Mouse (Mus musculus) thymus, postnatal 0 days (tissue): ENCODE measurements around the gene Arhgap10. TPM values are rescaled to one million over a fixed set of nuclear protein-coding genes. Genes with fewer than 3 reads are reported as not detected.

Experiments
- DNase-seq: peaks from one replicate; pipeline ENCODE4 v3.0.0-alpha.2; 2015; ENCODE audit warnings: low spot score
- polyA plus RNA-seq: library from polyadenylated mRNA; unstranded; fragments of >200 nt; fragmentation: Nextera tagmentation; extraction: Ambion mirVana; gene quantifications from 2 replicates; pipeline ENCODE4 v1.2.1, GENCODE M21; 2015

Arhgap10 gene
- polyA plus RNA-seq, 1 experiment from 2014 or later, result 16.5 TPM

GRCm38 (mm10) chr8:77294599-77294998 is 223.2 kb downstream of the Arhgap10 start:
- no peak for DNase-seq

- DNase-seq, result peak; percentile 77
Measured at GRCm38 (mm10) chr8:77292649-77293048, 225.1 kb downstream of the Arhgap10 start.

- peak; percentile 60 for DNase-seq
Measured at GRCm38 (mm10) chr8:77292120-77292519, 225.6 kb downstream of the Arhgap10 start.

GRCm38 (mm10) chr8:77288492-77288891 is 229.3 kb downstream of the Arhgap10 start:
- DNase-seq, result no peak

- no peak for DNase-seq
Measured at GRCm38 (mm10) chr8:77288065-77288464, 229.7 kb downstream of the Arhgap10 start.

- DNase-seq, result peak; percentile 49
Measured at GRCm38 (mm10) chr8:77284473-77284872, 233.3 kb downstream of the Arhgap10 start.

- DNase-seq, result peak; percentile 65
Measured at GRCm38 (mm10) chr8:77282605-77283236, 235.0 kb downstream of the Arhgap10 start.

GRCm38 (mm10) chr8:77279977-77280376 is 237.8 kb downstream of the Arhgap10 start:
- peak; percentile 64 for DNase-seq

- no peak for DNase-seq
Measured at GRCm38 (mm10) chr8:77278246-77278645, 239.5 kb downstream of the Arhgap10 start.

GRCm38 (mm10) chr8:77276827-77277226 is 240.9 kb downstream of the Arhgap10 start:
- peak; percentile 30 for DNase-seq

GRCm38 (mm10) chr8:77275571-77275970 is 242.2 kb downstream of the Arhgap10 start:
- DNase-seq, result no peak

GRCm38 (mm10) chr8:77272136-77272535 is 245.6 kb downstream of the Arhgap10 start:
- no peak for DNase-seq

- no peak for DNase-seq
Measured at GRCm38 (mm10) chr8:77267941-77268405, 249.8 kb downstream of the Arhgap10 start.

GRCm38 (mm10) chr8:77262216-77263009 is 255.3 kb downstream of the Arhgap10 start:
- no peak for DNase-seq

GRCm38 (mm10) chr8:77261215-77261614 is 256.5 kb downstream of the Arhgap10 start:
- no peak for DNase-seq

- DNase-seq, result no peak
Measured at GRCm38 (mm10) chr8:77257085-77257451, 260.7 kb downstream of the Arhgap10 start.

- no peak for DNase-seq
Measured at GRCm38 (mm10) chr8:77256450-77257084, 261.2 kb downstream of the Arhgap10 start.

GRCm38 (mm10) chr8:77254466-77254865 is 263.3 kb downstream of the Arhgap10 start:
- DNase-seq, result no peak

- DNase-seq, result no peak
Measured at GRCm38 (mm10) chr8:77251134-77251533, 266.6 kb downstream of the Arhgap10 start.

GRCm38 (mm10) chr8:77250094-77250493 is 267.7 kb downstream of the Arhgap10 start:
- DNase-seq, result no peak

- DNase-seq, result no peak
Measured at GRCm38 (mm10) chr8:77241381-77241780, 276.4 kb downstream of the Arhgap10 start.

GRCm38 (mm10) chr8:77239462-77239861 is 278.3 kb downstream of the Arhgap10 start:
- DNase-seq, result no peak
